Mouse (Mus musculus) lung, embryonic 14.5 days (tissue): Measurements from ENCODE around the gene Fzr1. TPM values are rescaled to one million over a fixed set of nuclear protein-coding genes. Genes with fewer than 3 reads are reported as not detected.

Experiments
- ATAC-seq: fragments of 200-750 bp; cut with Nextera tagmentation; 2 replicates; pipeline ENCODE4 v1.8.0; 2017; ENCODE audit warnings: mild to moderate bottlenecking, moderate TSS enrichment, moderate library complexity; ENCODE audit not compliant: insufficient read depth
- DNase-seq: peaks from one replicate; pipeline ENCODE4 v3.0.0-alpha.2; 2015
- H3K27ac ChIP-seq: fragments of 300-500 bp; sonication (generic); 2 replicates; pipeline ENCODE4 v1.5.1; 2014; ENCODE audit warnings: low read depth, mild to moderate bottlenecking, moderate library complexity
- H3K27me3 ChIP-seq: fragments of 300-500 bp; sonication (generic); 2 replicates; pipeline ENCODE4 v1.6.1; 2014; ENCODE audit warnings: low read length, control low read depth; ENCODE audit not compliant: insufficient read depth
- H3K36me3 ChIP-seq: fragments of 300-500 bp; sonication (generic); 2 replicates; pipeline ENCODE4 v1.6.1; 2014; ENCODE audit warnings: control low read depth; ENCODE audit not compliant: insufficient read depth
- H3K4me1 ChIP-seq: fragments of 300-500 bp; sonication (generic); 2 replicates; pipeline ENCODE4 v1.6.1; 2014; ENCODE audit warnings: antibody characterized with exemption, control low read depth; ENCODE audit not compliant: insufficient read depth
- H3K4me2 ChIP-seq: fragments of 300-500 bp; sonication (generic); 2 replicates; pipeline ENCODE4 v1.6.1; 2014; ENCODE audit warnings: mild to moderate bottlenecking
- H3K4me3 ChIP-seq: fragments of 300-500 bp; sonication (generic); 2 replicates; pipeline ENCODE4 v1.5.1; 2014; ENCODE audit warnings: low read depth, low read length
- H3K9ac ChIP-seq: fragments of 300-500 bp; sonication (generic); 2 replicates; pipeline ENCODE4 v1.6.1; 2014
- H3K9me3 ChIP-seq: fragments of 300-500 bp; sonication (generic); 2 replicates; pipeline ENCODE4 v1.6.1; 2016; ENCODE audit warnings: low read depth, low read length, control low read depth
- CTCF ChIP-seq: IDR thresholded peaks from 2 replicates; pipeline ENCODE4 v1.5.1; 2016; ENCODE audit warnings: antibody characterized with exemption, low read depth
- WGBS: fragments of 180-500 bp; shearing (Covaris S2); extraction: QIAGEN DNeasy Blood & Tissue Kit; methylation state at CpG from one replicate; pipeline ENCODE4 v1.1.7; 2014; 5-methylcytosine and 5-hydroxymethylcytosine counted together
- polyA plus RNA-seq: library from polyadenylated mRNA; unstranded; fragments of >200 nt; fragmentation: Nextera tagmentation; extraction: Ambion mirVana; gene quantifications from 2 replicates; pipeline ENCODE4 v1.2.1, GENCODE M21; 2014

Fzr1 gene
- 109 and 116 TPM in 2 replicates for polyA plus RNA-seq

DNA sequence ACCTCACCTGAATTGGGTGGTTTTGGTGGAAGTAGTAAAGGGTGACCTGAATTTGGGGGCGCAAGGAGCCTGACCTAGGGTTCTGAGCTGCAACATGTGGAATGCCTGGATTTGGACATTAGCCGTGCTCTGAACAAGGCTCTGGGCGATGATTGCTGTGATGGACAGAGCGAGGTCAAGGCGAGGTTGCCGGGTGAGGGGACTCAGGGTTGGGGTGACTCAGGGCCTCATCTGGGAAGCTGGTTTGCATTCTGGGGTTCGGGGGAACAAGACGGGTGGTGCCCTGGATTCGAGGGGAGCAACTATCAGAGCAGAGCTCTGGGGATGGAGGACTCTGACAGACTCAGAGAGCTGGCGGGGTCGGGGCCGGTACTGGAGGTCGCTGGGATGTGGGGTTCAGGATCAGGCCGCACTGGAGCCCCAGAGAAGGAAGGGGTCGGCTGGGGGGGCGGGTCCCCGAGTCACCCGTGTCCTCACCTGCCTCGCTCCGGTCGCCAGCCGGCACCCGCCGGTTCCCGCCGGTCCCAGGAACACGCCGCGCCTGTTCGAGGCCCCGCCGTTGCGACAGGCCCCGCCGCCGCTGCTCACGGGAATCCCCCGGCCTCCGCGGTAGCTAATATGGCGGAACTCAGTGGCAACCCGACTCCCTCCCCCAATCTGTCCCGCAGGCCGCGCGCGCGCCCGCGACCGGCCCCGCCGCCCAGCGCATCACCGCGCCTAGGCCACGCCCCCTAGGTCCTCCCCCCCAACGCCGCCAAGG, at the start of gene Fzr1:
Gene Fzr1, minus strand, starts transcription at position 724 of the 760 bp plus-strand sequence.
- TF ChIP-seq CTCF = no peak
- Histone ChIP-seq H3K27ac (peak within 1 kb of the TSS; percentile 83), H3K27me3 (no peaks in the 10 kb centered on the region), H3K9ac (peak within 1 kb of the TSS; percentile 95), H3K4me3 (peak within 1 kb of the TSS; percentile 89), H3K9me3 (no peaks in the 10 kb centered on the region), H3K4me2 (peak within 1 kb of the TSS; percentile 71), H3K36me3 (peaks cover 36% of the 10 kb centered on the region), H3K4me1 (peaks cover 9% of the 10 kb centered on the region)
- DNase-seq = no peak
- peak; percentile 62 for ATAC-seq
- 1% methylated on average over 49 of the region's 59 CpGs for WGBS

DNA sequence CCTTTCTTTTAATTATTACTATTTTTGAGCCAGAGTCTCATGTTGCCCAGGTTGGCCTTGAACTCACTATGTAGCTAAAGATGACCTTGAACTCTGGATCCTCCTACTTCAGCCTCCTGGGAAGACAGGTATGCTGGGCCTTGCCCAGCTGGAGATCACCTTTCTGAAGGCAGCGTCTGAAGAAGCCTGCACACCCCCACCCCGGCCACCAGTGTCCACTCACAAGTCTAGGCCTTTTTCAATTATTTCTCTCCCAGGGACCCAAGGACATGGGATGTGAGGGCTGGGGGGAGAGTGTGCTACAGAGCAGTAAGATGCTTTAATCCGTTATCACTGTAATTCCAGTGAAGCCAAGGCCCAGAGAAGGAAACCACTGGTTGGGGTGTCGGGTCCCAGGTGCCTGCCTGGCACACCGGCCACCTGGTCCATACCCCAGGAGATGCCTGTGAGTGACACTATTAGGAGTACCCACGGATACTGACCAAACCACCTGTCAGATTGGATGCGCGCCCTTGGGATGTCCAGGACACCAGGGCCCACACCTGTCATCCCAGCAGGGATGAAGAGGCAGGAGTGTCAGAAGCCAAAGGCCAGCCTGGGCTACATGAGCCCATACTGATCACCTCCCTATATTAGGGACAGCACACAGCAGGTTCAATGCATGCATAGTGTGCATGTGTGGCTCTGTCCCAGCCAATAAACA, 49.6 kb upstream of the Fzr1 start:
- no peak overlapping the region for H3K4me2 ChIP-seq
- H3K4me3 ChIP-seq = no peak overlapping the region
- ATAC-seq = no peak
- H3K4me1 ChIP-seq = peaks cover 8% of the 10 kb centered on the region; the same call in 1 of the 2 replicates
- DNase-seq = no peak
- no peak overlapping the region for H3K9ac ChIP-seq
- 77% methylated on average over 8 of the region's 8 CpGs for WGBS
- no peaks in the 10 kb centered on the region; the same call in 1 of the 2 replicates for H3K27me3 ChIP-seq
- TF ChIP-seq CTCF = no peak
- H3K36me3 ChIP-seq = no peaks in the 10 kb centered on the region
- H3K9me3 ChIP-seq = no peaks in the 10 kb centered on the region
- H3K27ac ChIP-seq = no peak overlapping the region

DNA sequence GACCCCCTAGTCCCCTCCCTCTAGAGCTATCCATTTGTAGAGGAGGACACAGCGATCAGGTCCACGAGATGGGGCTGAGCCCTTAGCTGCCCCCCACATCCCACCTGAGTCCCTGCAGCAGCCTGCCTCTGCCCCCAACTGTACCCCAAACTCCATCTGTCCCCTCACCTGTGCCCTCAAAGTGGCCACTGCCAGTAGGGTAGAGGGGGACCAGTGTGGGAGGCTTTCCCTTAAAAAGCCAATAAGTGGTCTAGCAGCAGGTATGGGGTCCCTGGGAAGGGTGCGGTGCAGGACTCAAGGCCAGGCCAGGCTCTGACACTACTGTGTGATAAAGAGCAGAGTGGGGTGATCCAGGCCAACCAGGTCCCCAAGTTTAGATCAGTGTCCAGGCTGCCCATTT, 49.0 kb upstream of the Fzr1 start:
- H3K4me2 ChIP-seq = peak overlapping the region; percentile 82
- no peaks in the 10 kb centered on the region; the same call in 1 of the 2 replicates for H3K27me3 ChIP-seq
- no peak for TF ChIP-seq CTCF
- DNase-seq (no peak), ATAC-seq (no peak)
- WGBS = 29% methylated on average over 3 of the region's 3 CpGs
- peak overlapping the region; percentile 82 for H3K9ac ChIP-seq
- peak overlapping the region; percentile 12; the same call in 1 of the 2 replicates for H3K27ac ChIP-seq
- no peaks in the 10 kb centered on the region for H3K36me3 ChIP-seq
- no peaks in the 10 kb centered on the region for H3K9me3 ChIP-seq
- H3K4me1 ChIP-seq = peaks cover 8% of the 10 kb centered on the region; the same call in 1 of the 2 replicates
- peak overlapping the region; percentile 71 for H3K4me3 ChIP-seq

DNA sequence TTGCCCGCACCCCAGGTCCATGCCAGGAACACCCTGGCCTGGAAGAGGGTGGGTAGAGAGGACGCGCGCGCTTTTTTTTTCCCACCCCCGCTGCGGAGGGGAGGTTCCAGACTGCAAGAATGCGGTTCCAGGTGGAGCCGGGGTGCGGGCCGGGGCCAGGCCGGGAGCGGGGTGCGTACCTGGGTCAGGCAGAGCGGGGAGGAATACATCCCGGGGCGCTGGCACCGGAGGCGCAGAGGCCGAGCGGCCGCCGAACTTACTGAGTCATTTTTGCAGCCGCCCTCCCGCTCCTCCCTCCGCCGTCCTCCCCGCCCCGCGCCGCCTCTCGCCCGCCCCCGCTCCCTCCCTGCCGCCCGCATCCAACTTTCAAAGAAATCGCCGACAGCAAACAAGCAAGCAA, 48.6 kb upstream of the Fzr1 start:
- Histone ChIP-seq H3K4me1 (peaks cover 8% of the 10 kb centered on the region; the same call in 1 of the 2 replicates), H3K9me3 (no peaks in the 10 kb centered on the region), H3K27ac (peak overlapping the region; percentile 61; the same call in 1 of the 2 replicates), H3K36me3 (no peaks in the 10 kb centered on the region), H3K9ac (peak overlapping the region; percentile 82), H3K4me2 (peak overlapping the region; percentile 82), H3K27me3 (no peaks in the 10 kb centered on the region; the same call in 1 of the 2 replicates), H3K4me3 (peak overlapping the region; percentile 71)
- DNase-seq (peak; percentile 64), ATAC-seq (no peak)
- under 1% methylated on average over 36 of the region's 38 CpGs for WGBS
- no peak for TF ChIP-seq CTCF

DNA sequence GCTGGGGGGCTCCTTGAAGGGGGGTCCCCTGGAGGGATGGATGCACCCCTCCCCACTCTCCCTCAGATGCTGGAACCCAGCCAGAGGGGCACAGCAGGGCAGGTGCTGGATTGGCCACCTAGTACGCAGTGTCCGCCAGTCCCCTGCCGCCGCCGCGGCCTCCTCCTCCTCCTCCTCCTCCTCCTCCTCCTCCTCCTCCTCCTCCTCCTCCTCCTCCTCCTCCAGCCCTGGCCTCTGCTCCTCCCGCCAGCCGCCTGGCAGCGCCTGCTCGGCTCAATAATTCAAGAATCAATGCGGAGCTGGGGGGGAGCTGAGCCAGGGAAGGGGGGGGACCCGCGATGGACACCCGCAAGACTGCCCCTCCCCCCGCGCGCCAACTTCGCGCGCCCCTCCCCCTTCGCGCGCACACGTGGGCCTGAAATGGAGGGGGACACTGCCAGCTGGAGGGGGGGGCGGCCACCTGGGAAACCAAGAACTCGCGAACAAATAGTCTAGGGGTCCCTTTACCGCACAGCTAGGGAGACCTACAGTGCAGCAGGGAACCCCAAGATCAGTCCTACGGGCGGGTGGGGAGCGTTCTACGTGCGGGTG, 47.9 kb upstream of the Fzr1 start:
- H3K27me3 ChIP-seq = no peaks in the 10 kb centered on the region; the same call in 1 of the 2 replicates
- peak overlapping the region; percentile 71 for H3K4me3 ChIP-seq
- WGBS = 2% methylated on average over 18 of the region's 33 CpGs
- H3K4me1 ChIP-seq = peaks cover 8% of the 10 kb centered on the region; the same call in 1 of the 2 replicates
- peak overlapping the region; percentile 61; the same call in 1 of the 2 replicates for H3K27ac ChIP-seq
- H3K9me3 ChIP-seq = no peaks in the 10 kb centered on the region
- TF ChIP-seq CTCF = no peak
- ATAC-seq (no peak), DNase-seq (peak; percentile 40)
- H3K36me3 ChIP-seq = no peaks in the 10 kb centered on the region
- peak overlapping the region; percentile 82 for H3K4me2 ChIP-seq
- peak overlapping the region; percentile 82 for H3K9ac ChIP-seq

DNA sequence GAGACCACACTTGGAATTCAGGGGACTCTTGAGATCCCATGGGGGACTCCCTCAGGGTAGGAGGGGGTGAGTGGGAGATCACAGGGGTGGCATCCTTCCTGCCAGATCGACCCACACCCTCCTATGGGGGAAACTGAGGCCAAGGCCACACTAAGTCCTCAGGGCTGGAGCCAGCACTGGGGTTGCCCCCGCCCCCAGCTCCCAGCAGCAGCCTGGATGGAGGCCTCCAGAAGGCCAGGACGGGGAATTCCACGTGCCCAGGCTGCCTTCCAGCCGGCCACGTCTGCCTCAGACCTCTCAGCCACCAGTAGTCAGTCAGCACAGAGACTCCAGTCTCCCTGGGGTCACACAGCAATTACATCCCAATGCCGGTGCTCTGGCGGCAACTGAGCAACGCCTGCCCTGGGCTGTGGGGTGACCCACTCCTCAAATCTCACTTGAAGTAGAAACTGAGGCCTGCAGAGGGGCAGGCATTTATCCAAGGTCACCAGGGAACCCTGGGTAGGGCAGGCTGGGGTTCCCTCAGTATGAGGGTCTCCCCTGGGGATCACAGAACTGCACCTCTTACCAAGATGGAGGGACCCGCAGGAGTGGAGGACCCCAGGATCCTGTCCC, 47.0 kb upstream of the Fzr1 start:
- no peak for TF ChIP-seq CTCF
- WGBS = 30% methylated on average over 10 of the region's 10 CpGs
- no peaks in the 10 kb centered on the region for H3K9me3 ChIP-seq
- no peak for ATAC-seq
- peak overlapping the region; percentile 82 for H3K4me2 ChIP-seq
- H3K4me3 ChIP-seq = peak overlapping the region; percentile 71
- peak overlapping the region; percentile 83 for H3K27ac ChIP-seq
- peak overlapping the region; percentile 36 for H3K9ac ChIP-seq
- H3K36me3 ChIP-seq = peaks cover 8% of the 10 kb centered on the region
- H3K27me3 ChIP-seq = no peaks in the 10 kb centered on the region; the same call in 1 of the 2 replicates
- peak; percentile 28 for DNase-seq
- H3K4me1 ChIP-seq = peaks cover 8% of the 10 kb centered on the region; the same call in 1 of the 2 replicates
